Mouse (Mus musculus): ENCODE data around the gene Ndufs7.

- TF ChIP-seq ZC3H11A (IDR thresholded peaks at IDR 0.05; ENCODE audit: borderline replicate concordance, low read depth, low read length), result no peak
- no peak for TF ChIP-seq HCFC1 (IDR thresholded peaks at IDR 0.05; ENCODE audit: borderline replicate concordance, insufficient read depth, low read length)
- no peak for TF ChIP-seq MAFK (IDR thresholded peaks at IDR 0.05; ENCODE audit: insufficient read depth, low read depth, low read length)
Observed at GRCm38 (mm10) chr10:80293325-80293724, 44.4 kb downstream of the Ndufs7 start.
